Mouse (Mus musculus) forebrain, embryonic 16.5 days (tissue): ENCODE measurements at regions not wholly inside any gene's neighbourhood (a gene's known extent, or its start where the extent isn't known, plus 50 kb on each side); places are given as distances from the start of the nearest gene placed in this dataset.

Experiments used
- ATAC-seq: fragments of 200-750 bp; cut with Nextera tagmentation; 2 replicates; pipeline ENCODE4 v1.8.0; 2017; ENCODE audit warnings: mild to moderate bottlenecking, moderate library complexity
- H3K27ac ChIP-seq: fragments of 300-500 bp; sonication (generic); 2 replicates; pipeline ENCODE4 v1.5.1; 2014; ENCODE audit warnings: low read length, control low read depth
- H3K27me3 ChIP-seq: fragments of 300-500 bp; sonication (generic); replicated peaks from 2 replicates; pipeline ENCODE4 v1.6.1; 2014; ENCODE audit warnings: low read length; ENCODE audit not compliant: control insufficient read depth, insufficient read depth
- H3K36me3 ChIP-seq: fragments of 300-500 bp; sonication (generic); 2 replicates; pipeline ENCODE4 v1.6.1; 2014; ENCODE audit not compliant: control insufficient read depth, insufficient read depth
- H3K4me1 ChIP-seq: fragments of 300-500 bp; sonication (generic); replicated peaks from 2 replicates; pipeline ENCODE4 v1.6.1; 2014; ENCODE audit warnings: low read length; ENCODE audit not compliant: control insufficient read depth, insufficient read depth
- H3K4me2 ChIP-seq: fragments of 300-500 bp; sonication (generic); 2 replicates; pipeline ENCODE4 v1.6.1; 2014; ENCODE audit warnings: mild to moderate bottlenecking, low read length, control low read depth
- H3K4me3 ChIP-seq: fragments of 300-500 bp; sonication (generic); replicated peaks from 2 replicates; pipeline ENCODE4 v1.5.1; 2014; ENCODE audit warnings: mild to moderate bottlenecking, low read length, control low read depth
- H3K9ac ChIP-seq: fragments of 300-500 bp; sonication (generic); replicated peaks from 2 replicates; pipeline ENCODE4 v1.6.1; 2014; ENCODE audit warnings: low read depth, low read length, control low read depth
- H3K9me3 ChIP-seq: fragments of 300-500 bp; sonication (generic); 2 replicates; pipeline ENCODE4 v1.6.1; 2016; ENCODE audit warnings: low read length; ENCODE audit not compliant: control insufficient read depth
- WGBS: fragments of 180-500 bp; shearing (Covaris S2); extraction: QIAGEN DNeasy Blood & Tissue Kit; methylation state at CpG from one replicate; pipeline ENCODE4 v1.1.7; 2014; 5-methylcytosine and 5-hydroxymethylcytosine counted together

- Histone ChIP-seq H3K9ac (no peak overlapping the region), H3K27ac (no peak overlapping the region), H3K4me2 (no peak overlapping the region), H3K9me3 (no peaks in the 10 kb centered on the region), H3K4me1 (no peaks in the 10 kb centered on the region), H3K27me3 (no peaks in the 10 kb centered on the region), H3K4me3 (no peak overlapping the region), H3K36me3 (no peaks in the 10 kb centered on the region)
- 90% methylated on average over 4 of the region's 4 CpGs for WGBS
- no peak for ATAC-seq
Observed at GRCm38 (mm10) chr13:35417500-35417899, 242.1 kb upstream of the Cdyl start.

DNA sequence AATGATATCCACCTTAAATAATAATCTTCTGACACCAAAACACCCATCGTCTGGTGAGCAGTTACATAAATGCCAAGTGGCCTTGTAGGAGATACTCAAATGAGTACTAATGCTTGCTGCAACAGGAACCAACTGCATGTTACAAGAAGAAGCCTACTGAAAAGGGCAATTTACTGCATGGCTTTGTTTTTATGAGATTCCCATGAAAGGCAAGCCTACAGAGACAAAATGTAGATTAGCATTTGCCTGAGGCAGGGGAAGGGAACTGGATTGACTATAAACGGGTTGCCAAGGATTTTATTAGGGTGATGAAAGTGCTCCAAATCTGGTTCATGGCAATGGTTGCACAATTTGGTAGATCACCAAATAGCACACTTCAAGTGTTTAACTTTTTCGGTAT lies 239.6 kb upstream of the Cdyl start:
- WGBS, result 74% methylated on average over 3 of the region's 3 CpGs
- H3K27me3 ChIP-seq, result no peaks in the 10 kb centered on the region

DNA sequence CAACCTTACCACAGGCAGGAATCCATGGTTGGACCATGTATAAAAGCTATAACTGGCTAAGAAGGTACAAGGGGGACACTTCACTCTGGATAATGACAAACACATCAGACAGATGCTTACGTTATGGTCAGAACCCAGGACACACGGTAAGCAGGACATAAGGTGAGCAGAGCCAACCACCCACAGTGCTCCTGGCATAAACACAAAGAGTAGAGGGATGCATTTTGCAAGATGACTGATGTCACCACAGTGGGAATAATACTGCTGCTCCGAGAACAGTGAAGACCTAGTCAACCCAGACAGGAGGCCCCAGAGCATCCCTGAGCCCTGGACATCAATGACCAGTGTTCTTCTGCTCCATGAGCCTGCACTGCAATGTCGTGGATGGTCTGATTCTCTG lies 233.6 kb upstream of the Cdyl start:
- 81% methylated on average over 4 of the region's 4 CpGs for WGBS
- no peak for ATAC-seq

More for the DNA sequence above, 239.6 kb upstream of the Cdyl start:
- H3K27ac ChIP-seq, result no peak overlapping the region
- no peaks in the 10 kb centered on the region for H3K4me1 ChIP-seq
- no peak for ATAC-seq
- no peaks in the 10 kb centered on the region for H3K9me3 ChIP-seq
- H3K4me2 ChIP-seq, result no peak overlapping the region
- no peak overlapping the region for H3K4me3 ChIP-seq
- no peaks in the 10 kb centered on the region for H3K36me3 ChIP-seq
- no peak overlapping the region for H3K9ac ChIP-seq

DNA sequence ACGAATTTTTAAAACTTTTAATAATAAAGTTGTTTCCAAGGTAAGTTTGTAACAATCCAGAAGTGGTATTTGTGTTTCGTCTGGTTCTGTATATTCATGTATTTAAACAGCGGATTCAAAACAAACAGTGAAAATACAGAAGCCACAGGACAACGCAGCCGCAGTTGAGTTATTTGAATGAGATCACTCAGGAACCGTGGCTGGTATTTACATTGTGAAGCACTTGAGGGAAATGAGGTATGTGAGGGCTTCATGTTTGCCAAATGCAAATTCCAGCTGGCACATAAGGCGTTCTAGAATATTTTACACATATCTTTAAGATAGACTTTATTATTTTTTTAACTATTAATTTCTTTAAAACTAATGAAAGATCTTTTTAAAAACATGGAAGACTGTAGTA lies 224.5 kb upstream of the Cdyl start:
- no peak for ATAC-seq
- Histone ChIP-seq H3K9ac (no peak overlapping the region), H3K27ac (no peak overlapping the region), H3K9me3 (no peaks in the 10 kb centered on the region), H3K4me3 (no peak overlapping the region), H3K4me1 (no peaks in the 10 kb centered on the region), H3K36me3 (no peaks in the 10 kb centered on the region), H3K27me3 (no peaks in the 10 kb centered on the region), H3K4me2 (no peak overlapping the region)
- WGBS, result 71% methylated on average over 7 of the region's 7 CpGs

More for the DNA sequence above, 233.6 kb upstream of the Cdyl start:
- Histone ChIP-seq H3K4me3 (no peak overlapping the region), H3K9me3 (no peaks in the 10 kb centered on the region), H3K27me3 (no peaks in the 10 kb centered on the region), H3K9ac (no peak overlapping the region), H3K4me2 (no peak overlapping the region), H3K4me1 (no peaks in the 10 kb centered on the region), H3K36me3 (no peaks in the 10 kb centered on the region), H3K27ac (no peak overlapping the region)

GRCm38 (mm10) chr13:35447661-35448060 lies 212.0 kb upstream of the Cdyl start:
- no peak for ATAC-seq
- Histone ChIP-seq H3K4me1 (no peaks in the 10 kb centered on the region), H3K27me3 (no peaks in the 10 kb centered on the region), H3K27ac (no peak overlapping the region), H3K9ac (no peak overlapping the region), H3K4me2 (no peak overlapping the region), H3K9me3 (no peaks in the 10 kb centered on the region), H3K36me3 (no peaks in the 10 kb centered on the region), H3K4me3 (no peak overlapping the region)
- 91% methylated on average over 3 of the region's 3 CpGs for WGBS

GRCm38 (mm10) chr13:35452420-35452819 lies 207.2 kb upstream of the Cdyl start:
- H3K4me1 ChIP-seq, result no peaks in the 10 kb centered on the region
- no peak for ATAC-seq
- WGBS, result 90% methylated on average over 1 of the region's 1 CpGs
- H3K4me3 ChIP-seq, result no peak overlapping the region
- H3K36me3 ChIP-seq, result no peaks in the 10 kb centered on the region
- H3K27me3 ChIP-seq, result no peaks in the 10 kb centered on the region
- H3K9ac ChIP-seq, result no peak overlapping the region
- no peaks in the 10 kb centered on the region for H3K9me3 ChIP-seq
- no peak overlapping the region for H3K4me2 ChIP-seq
- no peak overlapping the region for H3K27ac ChIP-seq

- no peak overlapping the region for H3K27ac ChIP-seq
- H3K9me3 ChIP-seq, result no peaks in the 10 kb centered on the region
- 74% methylated on average over 2 of the region's 2 CpGs for WGBS
- no peaks in the 10 kb centered on the region for H3K4me1 ChIP-seq
- H3K4me2 ChIP-seq, result no peak overlapping the region
- no peaks in the 10 kb centered on the region for H3K27me3 ChIP-seq
- H3K9ac ChIP-seq, result no peak overlapping the region
- no peaks in the 10 kb centered on the region for H3K36me3 ChIP-seq
- ATAC-seq, result no peak
- no peak overlapping the region for H3K4me3 ChIP-seq
Observed at GRCm38 (mm10) chr13:35453222-35453914, 206.3 kb upstream of the Cdyl start.

DNA sequence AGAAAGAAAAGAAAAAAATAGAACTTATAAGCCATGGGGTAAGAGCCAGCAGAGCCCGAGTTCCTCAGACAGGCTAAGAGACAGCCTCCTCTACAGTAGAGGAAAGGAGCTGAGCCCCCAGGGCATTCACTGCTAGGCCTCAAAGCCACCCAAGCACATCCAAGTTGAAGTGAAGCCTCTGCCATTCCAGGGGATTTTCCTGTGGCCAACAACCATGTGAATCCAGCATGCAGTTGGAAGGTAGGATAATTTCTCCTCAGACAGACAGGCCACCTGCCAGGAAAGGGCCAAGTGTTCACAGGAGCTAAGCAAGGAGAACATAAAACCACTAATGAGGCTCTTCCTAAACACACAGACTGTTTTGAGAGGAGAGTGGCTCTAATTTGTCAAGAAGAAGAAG lies 199.6 kb upstream of the Cdyl start:
- 76% methylated on average over 1 of the region's 1 CpGs for WGBS

GRCm38 (mm10) chr13:35463231-35463630 lies 196.4 kb upstream of the Cdyl start:
- no peaks in the 10 kb centered on the region for H3K4me1 ChIP-seq
- no peaks in the 10 kb centered on the region for H3K36me3 ChIP-seq
- H3K27ac ChIP-seq, result no peak overlapping the region
- H3K9ac ChIP-seq, result no peak overlapping the region
- no peak overlapping the region for H3K4me3 ChIP-seq
- no peak overlapping the region for H3K4me2 ChIP-seq
- no peaks in the 10 kb centered on the region for H3K9me3 ChIP-seq
- H3K27me3 ChIP-seq, result no peaks in the 10 kb centered on the region
- no peak for ATAC-seq
- 92% methylated on average over 1 of the region's 1 CpGs for WGBS

More for the DNA sequence above, 199.6 kb upstream of the Cdyl start:
- no peaks in the 10 kb centered on the region for H3K9me3 ChIP-seq
- H3K27ac ChIP-seq, result no peak overlapping the region
- no peaks in the 10 kb centered on the region for H3K4me1 ChIP-seq
- no peak overlapping the region for H3K9ac ChIP-seq
- H3K27me3 ChIP-seq, result no peaks in the 10 kb centered on the region
- no peak overlapping the region for H3K4me2 ChIP-seq
- H3K4me3 ChIP-seq, result no peak overlapping the region
- ATAC-seq, result no peak
- no peaks in the 10 kb centered on the region for H3K36me3 ChIP-seq

- WGBS, result 79% methylated on average over 2 of the region's 2 CpGs
- ATAC-seq, result no peak
- peaks cover 2% of the 10 kb centered on the region; the same call in 1 of the 2 replicates for H3K4me1 ChIP-seq
- H3K27me3 ChIP-seq, result no peaks in the 10 kb centered on the region
- H3K4me2 ChIP-seq, result no peak overlapping the region
- no peak overlapping the region for H3K9ac ChIP-seq
- H3K4me3 ChIP-seq, result no peak overlapping the region
- H3K36me3 ChIP-seq, result no peaks in the 10 kb centered on the region
- no peaks in the 10 kb centered on the region for H3K9me3 ChIP-seq
- no peak overlapping the region for H3K27ac ChIP-seq
Observed at GRCm38 (mm10) chr13:35463850-35464249, 195.8 kb upstream of the Cdyl start.
